Mouse (Mus musculus) hindbrain, postnatal 0 days (tissue): ENCODE results near the gene Ace3. TPM values are rescaled to one million over a fixed set of nuclear protein-coding genes. Genes with fewer than 3 reads are reported as not detected.

Experiments used
- ATAC-seq: fragments of 200-750 bp; cut with Nextera tagmentation; 2 replicates; pipeline ENCODE4 v1.8.0; 2017; ENCODE audit warnings: mild to moderate bottlenecking, moderate TSS enrichment, moderate library complexity
- DNase-seq: peaks from one replicate; pipeline ENCODE4 v3.0.0-alpha.2; 2015; ENCODE audit warnings: low spot score
- H3K27ac ChIP-seq: fragments of 300-500 bp; sonication (generic); 2 replicates; pipeline ENCODE4 v1.5.1; 2014; ENCODE audit warnings: mild to moderate bottlenecking
- H3K27me3 ChIP-seq: fragments of 300-500 bp; sonication (generic); 2 replicates; pipeline ENCODE4 v1.6.1; 2014; ENCODE audit warnings: low read length, mixed read lengths; ENCODE audit not compliant: insufficient read depth
- H3K36me3 ChIP-seq: fragments of 300-500 bp; sonication (generic); 2 replicates; pipeline ENCODE4 v1.6.1; 2014; ENCODE audit warnings: low read length, mixed read lengths; ENCODE audit not compliant: insufficient read depth
- H3K4me1 ChIP-seq: fragments of 300-500 bp; sonication (generic); 2 replicates; pipeline ENCODE4 v1.6.1; 2014; ENCODE audit warnings: antibody characterized with exemption, low read length, mixed read lengths; ENCODE audit not compliant: insufficient read depth
- H3K4me2 ChIP-seq: fragments of 300-500 bp; sonication (generic); 2 replicates; pipeline ENCODE4 v1.6.1; 2014; ENCODE audit warnings: low read depth, mild to moderate bottlenecking, low read length, moderate library complexity, mixed read lengths
- H3K4me3 ChIP-seq: fragments of 300-500 bp; sonication (generic); 2 replicates; pipeline ENCODE4 v1.5.1; 2014; ENCODE audit warnings: low read length
- H3K9ac ChIP-seq: fragments of 300-500 bp; sonication (generic); replicated peaks from 2 replicates; pipeline ENCODE4 v1.6.1; 2014; ENCODE audit warnings: mild to moderate bottlenecking, low read length, moderate library complexity, mixed read lengths
- H3K9me3 ChIP-seq: fragments of 300-500 bp; sonication (generic); 2 replicates; pipeline ENCODE4 v1.6.1; 2016; ENCODE audit warnings: low read length, mixed read lengths
- CTCF ChIP-seq: IDR thresholded peaks from 2 replicates; pipeline ENCODE4 v1.5.1; 2016; ENCODE audit warnings: antibody characterized with exemption, control low read depth, low read depth
- WGBS: fragments of 180-500 bp; shearing (Covaris S2); extraction: QIAGEN DNeasy Blood & Tissue Kit; methylation state at CpG from one replicate; pipeline ENCODE4 v1.1.7; 2014; 5-methylcytosine and 5-hydroxymethylcytosine counted together
- polyA plus RNA-seq: library from polyadenylated mRNA; unstranded; fragments of >200 nt; fragmentation: Nextera tagmentation; extraction: Ambion mirVana; gene quantifications from 2 replicates; pipeline ENCODE4 v1.2.1, GENCODE M21; 2015
- total RNA-seq: library from RNA; depleted of rRNA; stranded (reverse); fragments of >200 nt; gene quantifications from 2 replicates; pipeline ENCODE4 v1.2.3, GENCODE M21; 2014

Ace3 gene
- total and polyA plus RNA-seq, 2 experiments from 2014 or later = not detected

- DNase-seq = no peak
- no peak for TF ChIP-seq CTCF
- no peaks in the 10 kb centered on the region for H3K27me3 ChIP-seq
- no peak overlapping the region for H3K4me3 ChIP-seq
- H3K4me1 ChIP-seq = no peaks in the 10 kb centered on the region
- H3K36me3 ChIP-seq = no peaks in the 10 kb centered on the region
- no peak for ATAC-seq
- no peaks in the 10 kb centered on the region for H3K9me3 ChIP-seq
- H3K9ac ChIP-seq = no peak overlapping the region
- no peak overlapping the region for H3K27ac ChIP-seq
- no peak overlapping the region for H3K4me2 ChIP-seq
- 85% methylated on average over 2 of the region's 2 CpGs for WGBS
These were observed 16.2 kb upstream of the Ace3 start for GRCm38 (mm10) chr11:105978232-105978631.

GRCm38 (mm10) chr11:105978634-105979033 lies 15.8 kb upstream of the Ace3 start:
- Histone ChIP-seq H3K27ac (no peak overlapping the region), H3K36me3 (no peaks in the 10 kb centered on the region), H3K4me3 (no peak overlapping the region), H3K9me3 (no peaks in the 10 kb centered on the region), H3K9ac (no peak overlapping the region), H3K4me1 (no peaks in the 10 kb centered on the region), H3K27me3 (no peaks in the 10 kb centered on the region), H3K4me2 (no peak overlapping the region)
- DNase-seq (no peak), ATAC-seq (no peak)
- WGBS = 62% methylated on average over 5 of the region's 5 CpGs
- no peak for TF ChIP-seq CTCF

- H3K4me1 ChIP-seq = no peaks in the 10 kb centered on the region
- no peak overlapping the region for H3K9ac ChIP-seq
- WGBS = 62% methylated on average over 4 of the region's 4 CpGs
- DNase-seq (no peak), ATAC-seq (no peak)
- TF ChIP-seq CTCF = no peak
- no peaks in the 10 kb centered on the region for H3K27me3 ChIP-seq
- H3K4me3 ChIP-seq = no peak overlapping the region
- no peaks in the 10 kb centered on the region for H3K36me3 ChIP-seq
- H3K9me3 ChIP-seq = no peaks in the 10 kb centered on the region
- no peak overlapping the region for H3K4me2 ChIP-seq
- H3K27ac ChIP-seq = no peak overlapping the region
These were observed 10.0 kb upstream of the Ace3 start for GRCm38 (mm10) chr11:105984452-105984851.

- 63% methylated on average over 6 of the region's 6 CpGs for WGBS
- ATAC-seq (no peak), DNase-seq (peak; percentile 34)
- no peak for TF ChIP-seq CTCF
- no peak overlapping the region for H3K4me3 ChIP-seq
- H3K27me3 ChIP-seq = no peaks in the 10 kb centered on the region
- no peak overlapping the region for H3K27ac ChIP-seq
- H3K9ac ChIP-seq = no peak overlapping the region
- H3K36me3 ChIP-seq = no peaks in the 10 kb centered on the region
- no peaks in the 10 kb centered on the region for H3K4me1 ChIP-seq
- H3K9me3 ChIP-seq = no peaks in the 10 kb centered on the region
- H3K4me2 ChIP-seq = no peak overlapping the region
These were observed 7.0 kb upstream of the Ace3 start for GRCm38 (mm10) chr11:105987446-105987845.

- Histone ChIP-seq H3K9ac (no peak overlapping the region), H3K36me3 (no peaks in the 10 kb centered on the region), H3K4me2 (no peak overlapping the region), H3K9me3 (no peaks in the 10 kb centered on the region), H3K4me1 (no peaks in the 10 kb centered on the region), H3K27me3 (no peaks in the 10 kb centered on the region), H3K27ac (no peak overlapping the region), H3K4me3 (no peak overlapping the region)
- no peak for TF ChIP-seq CTCF
- ATAC-seq = no peak
- WGBS = 70% methylated on average over 6 of the region's 6 CpGs
- DNase-seq = no peak
These were observed 5.0 kb upstream of the Ace3 start for GRCm38 (mm10) chr11:105989446-105989845.

GRCm38 (mm10) chr11:105990231-105990630 lies 4.2 kb upstream of the Ace3 start:
- no peaks in the 10 kb centered on the region for H3K27me3 ChIP-seq
- no peak overlapping the region for H3K4me2 ChIP-seq
- no peak overlapping the region for H3K4me3 ChIP-seq
- H3K27ac ChIP-seq = no peak overlapping the region
- no peaks in the 10 kb centered on the region for H3K4me1 ChIP-seq
- WGBS = 67% methylated on average over 2 of the region's 2 CpGs
- no peak for TF ChIP-seq CTCF
- H3K36me3 ChIP-seq = no peaks in the 10 kb centered on the region
- H3K9ac ChIP-seq = no peak overlapping the region
- no peaks in the 10 kb centered on the region for H3K9me3 ChIP-seq
- no peak for DNase-seq
- no peak for ATAC-seq

- H3K9me3 ChIP-seq = no peaks in the 10 kb centered on the region
- no peak overlapping the region for H3K4me3 ChIP-seq
- H3K36me3 ChIP-seq = no peaks in the 10 kb centered on the region
- ATAC-seq = no peak
- no peak for DNase-seq
- no peak for TF ChIP-seq CTCF
- H3K27me3 ChIP-seq = no peaks in the 10 kb centered on the region
- H3K4me1 ChIP-seq = no peaks in the 10 kb centered on the region
- H3K9ac ChIP-seq = no peak overlapping the region
- no peak overlapping the region for H3K4me2 ChIP-seq
- no peak overlapping the region for H3K27ac ChIP-seq
- WGBS = 90% methylated on average over 6 of the region's 6 CpGs
These were observed 5.6 kb downstream of the Ace3 start for GRCm38 (mm10) chr11:106000062-106000461.
